Mouse (Mus musculus) bone marrow macrophage, adult 2 months (primary cell): ENCODE measurements at regions not wholly inside any gene's neighbourhood (a gene's known extent, or its start where the extent isn't known, plus 50 kb on each side); places are given as distances from the start of the nearest gene placed in this dataset.
"Not testable (repeated sequence)": the region's sequence is repeated elsewhere in the genome, so short reads cannot be mapped to it uniquely, and the experiment has no call there.

Experiments
- H3K27ac ChIP-seq: 2 replicates; pipeline ENCODE4 v1.5.1; 2012; ENCODE audit warnings: low read depth, low read length; ENCODE audit not compliant: insufficient read depth
- H3K4me1 ChIP-seq: 2 replicates; pipeline ENCODE4 v1.6.1; 2012; ENCODE audit warnings: low read length; ENCODE audit not compliant: control insufficient read depth, insufficient read depth
- H3K4me3 ChIP-seq: 2 replicates; pipeline ENCODE4 v1.5.1; 2012; ENCODE audit warnings: mild to moderate bottlenecking, low read length, moderate library complexity; ENCODE audit not compliant: insufficient read depth
- CTCF ChIP-seq: IDR thresholded peaks from 2 replicates; pipeline ENCODE4 v1.5.1; 2012; ENCODE audit warnings: low read depth, mild to moderate bottlenecking, low read length, moderate library complexity
- POLR2A ChIP-seq: IDR thresholded peaks from 2 replicates; pipeline ENCODE4 v1.6.1; 2012; ENCODE audit warnings: mild to moderate bottlenecking, low read depth, low read length, borderline replicate concordance

GRCm38 (mm10) chr1:154042956-154043355, 142.9 kb upstream of the Teddm2 start:
- Histone ChIP-seq H3K4me3 (no peak overlapping the region), H3K4me1 (peaks cover 33% of the 10 kb centered on the region), H3K27ac (no peak overlapping the region)
- TF ChIP-seq CTCF (no peak), POLR2A (no peak)

- Histone ChIP-seq H3K4me3 (no peak overlapping the region), H3K4me1 (peaks cover 17% of the 10 kb centered on the region), H3K27ac (no peak overlapping the region)
- no peak for TF ChIP-seq POLR2A
- TF ChIP-seq CTCF: no peak
Observed at GRCm38 (mm10) chr1:154044712-154045111, 144.7 kb upstream of the Teddm2 start.

- Histone ChIP-seq H3K4me1 (peaks cover 10% of the 10 kb centered on the region), H3K27ac (no peak overlapping the region), H3K4me3 (no peak overlapping the region)
- no peak for TF ChIP-seq CTCF
- no peak for TF ChIP-seq POLR2A
Observed at GRCm38 (mm10) chr1:154045951-154046350, 145.9 kb upstream of the Teddm2 start.

DNA sequence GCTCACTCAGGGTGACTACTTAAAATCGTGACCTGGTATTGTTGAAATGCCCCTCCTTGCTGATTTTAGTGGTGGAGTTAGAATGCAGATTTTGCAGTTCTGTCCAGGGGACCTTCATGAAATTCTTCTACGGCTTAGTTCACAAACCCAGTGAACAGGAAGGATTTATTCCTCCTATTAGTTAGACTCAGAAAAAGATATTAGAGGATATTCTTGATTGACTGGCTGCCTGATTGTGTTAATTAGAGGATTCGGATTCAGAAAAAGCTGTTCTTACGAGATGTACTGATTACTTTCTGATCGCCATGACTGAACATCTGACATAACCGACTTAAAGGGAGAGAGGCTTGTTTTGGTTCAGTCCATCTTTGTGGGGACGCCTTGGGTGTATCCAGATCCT, 147.3 kb upstream of the Zfp648 start:
- no peak overlapping the region for H3K4me3 ChIP-seq
- H3K27ac ChIP-seq: no peak overlapping the region
- no peak for TF ChIP-seq POLR2A
- no peak for TF ChIP-seq CTCF

GRCm38 (mm10) chr1:154054874-154055273, 146.1 kb upstream of the Zfp648 start:
- Histone ChIP-seq H3K4me3 (no peak overlapping the region), H3K27ac (no peak overlapping the region), H3K4me1 (no peaks in the 10 kb centered on the region)
- no peak for TF ChIP-seq POLR2A
- TF ChIP-seq CTCF: no peak

More for the DNA sequence above, 147.3 kb upstream of the Zfp648 start:
- no peaks in the 10 kb centered on the region for H3K4me1 ChIP-seq

DNA sequence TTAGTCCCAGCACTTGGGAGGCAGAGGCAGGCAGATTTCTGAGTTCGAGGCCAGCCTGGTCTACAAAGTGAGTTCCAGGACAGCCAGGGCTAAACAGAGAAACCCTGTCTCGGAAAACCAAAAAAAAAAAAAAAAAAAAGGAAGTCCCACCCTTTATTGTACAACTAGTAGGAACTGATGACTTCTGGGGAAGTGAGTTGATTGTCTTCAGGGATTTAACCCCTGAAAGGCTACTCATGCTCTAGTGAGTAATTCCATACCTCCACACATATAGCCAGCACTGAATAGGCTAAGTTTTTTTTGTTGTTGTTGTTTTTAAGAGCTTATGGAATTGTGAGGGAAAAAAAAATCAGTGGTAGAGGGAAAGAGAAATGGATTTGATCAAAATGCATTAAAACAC, 139.6 kb upstream of the Zfp648 start:
- not testable (repeated sequence) for H3K27ac ChIP-seq

GRCm38 (mm10) chr1:154061851-154062250, 139.1 kb upstream of the Zfp648 start:
- Histone ChIP-seq H3K4me3 (no peak overlapping the region), H3K27ac (peak overlapping the region; percentile 62), H3K4me1 (peaks cover 40% of the 10 kb centered on the region)
- TF ChIP-seq CTCF (no peak), POLR2A (no peak)

More for the DNA sequence above, 139.6 kb upstream of the Zfp648 start:
- H3K4me1 ChIP-seq: peaks cover 37% of the 10 kb centered on the region
- H3K4me3 ChIP-seq: not testable (repeated sequence)

DNA sequence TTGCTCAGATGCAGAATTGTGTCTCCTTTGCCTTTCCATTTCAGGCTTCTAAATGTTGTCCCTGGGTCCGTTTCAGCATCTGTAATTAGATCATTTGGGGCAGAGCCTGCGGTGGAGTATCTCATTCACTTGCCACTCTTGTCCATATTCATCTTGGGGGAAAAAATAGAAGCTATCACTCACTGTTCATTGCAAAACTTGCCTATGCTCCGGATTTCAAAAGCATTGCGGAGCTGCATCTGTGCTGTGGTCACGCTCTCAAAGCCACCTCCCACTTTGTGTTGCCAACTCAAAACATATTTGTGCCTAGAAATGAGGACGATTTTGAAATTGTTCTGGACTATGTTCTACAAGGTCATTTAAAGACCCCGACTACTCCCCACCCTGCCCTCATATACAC, 138.3 kb upstream of the Zfp648 start:
- Histone ChIP-seq H3K4me3 (no peak overlapping the region; the same call in 1 of the 2 replicates), H3K27ac (peak overlapping the region; percentile 62), H3K4me1 (peaks cover 46% of the 10 kb centered on the region)
- TF ChIP-seq CTCF (no peak), POLR2A (no peak)

DNA sequence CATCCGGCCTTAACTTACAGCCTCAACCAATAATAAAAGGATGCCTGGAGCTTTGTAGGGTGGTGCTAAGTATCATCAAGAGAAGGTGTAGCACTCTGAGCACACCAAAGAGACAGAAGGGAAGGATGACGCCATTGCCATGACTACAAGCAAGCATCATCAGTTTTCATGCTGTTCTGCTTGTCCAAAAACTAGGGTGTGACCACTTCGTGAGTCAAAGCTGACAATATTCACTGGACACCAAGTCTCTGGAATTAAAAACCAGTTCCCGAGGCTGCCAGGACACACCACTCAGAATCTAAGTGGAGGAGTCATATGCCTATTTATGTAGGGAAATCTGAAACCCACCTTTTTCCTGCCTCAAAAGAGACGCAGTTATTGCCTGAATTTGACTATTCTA, 136.4 kb upstream of the Zfp648 start:
- peaks cover 48% of the 10 kb centered on the region for H3K4me1 ChIP-seq
- TF ChIP-seq POLR2A (no peak), CTCF (no peak)
- no peak overlapping the region for H3K27ac ChIP-seq
- no peak overlapping the region for H3K4me3 ChIP-seq

GRCm38 (mm10) chr1:154065336-154066329, 135.4 kb upstream of the Zfp648 start:
- Histone ChIP-seq H3K27ac (no peak overlapping the region), H3K4me3 (no peak overlapping the region), H3K4me1 (peaks cover 48% of the 10 kb centered on the region)
- TF ChIP-seq POLR2A (no peak), CTCF (no peak)

DNA sequence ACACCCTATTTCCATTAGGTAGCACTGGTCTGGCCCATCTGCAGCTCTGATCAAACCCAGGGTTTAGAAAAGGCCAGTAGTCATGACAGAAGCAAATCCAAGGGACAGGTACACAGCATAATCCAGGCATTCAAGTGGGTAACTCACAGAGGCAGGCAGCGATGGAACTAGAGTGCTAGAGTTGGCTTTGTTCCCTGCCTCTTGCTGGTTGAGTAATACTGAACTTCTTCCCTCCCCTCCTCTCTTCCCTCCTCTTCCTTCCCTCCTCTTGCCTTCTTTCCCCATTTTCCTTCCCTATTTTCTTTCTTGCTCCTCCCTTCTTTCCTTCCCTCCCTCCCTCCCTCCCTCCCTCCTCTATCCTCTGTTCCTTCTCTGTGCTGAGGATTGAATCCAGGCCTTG, 133.1 kb upstream of the Zfp648 start:
- TF ChIP-seq CTCF (no peak), POLR2A (no peak)
- H3K4me3 ChIP-seq: no peak overlapping the region
- H3K27ac ChIP-seq: peak overlapping the region; percentile 36; the same call in 1 of the 2 replicates
- H3K4me1 ChIP-seq: peaks cover 33% of the 10 kb centered on the region
